Mouse (Mus musculus) adrenal gland, adult 2 months (tissue): ENCODE results near the gene Slc39a8. TPM values are rescaled to one million over a fixed set of nuclear protein-coding genes. Genes with fewer than 3 reads are reported as not detected.
A peak's percentile ranks its signal among the peaks of the same experiment; 100 is the strongest.

Experiments
- DNase-seq: peaks from one replicate; pipeline ENCODE4 v3.0.0; 2021
- long read RNA-seq: library from polyadenylated mRNA; stranded (forward); transcript quantifications from one replicate; pipeline ENCODE4 v2.0.0, GENCODE M21; 2021
- polyA plus RNA-seq: library from polyadenylated mRNA; depleted of rRNA; stranded (reverse); fragments of >200 nt; gene quantifications from 2 replicates; pipeline ENCODE4 v1.2.3, GENCODE M21; 2012; rRNA removed
- total RNA-seq, 2 experiments: library from RNA; stranded (reverse); gene quantifications; 2 replicates each; pipeline ENCODE4 v1.2.3; 2021

Slc39a8 gene
- total RNA-seq (1 to 10 TPM; 4.9 to 5.5 TPM), polyA plus RNA-seq (4.0 and 4.9 TPM in 2 replicates)
- long read RNA-seq, partial matches to known transcripts, result 0 of 4 reads
- long read RNA-seq, other reads (novel, unspliced or antisense), result 0 of 4 reads

- peak; percentile 90 for DNase-seq
These were observed at the start of gene Slc39a8 for GRCm38 (mm10) chr3:135825016-135825753. Slc39a8 (plus strand) TSS chr3:135825279.

- DNase-seq, result no peak
These were observed 40.0 kb upstream of the Slc39a8 start for GRCm38 (mm10) chr3:135785065-135785464.

DNA sequence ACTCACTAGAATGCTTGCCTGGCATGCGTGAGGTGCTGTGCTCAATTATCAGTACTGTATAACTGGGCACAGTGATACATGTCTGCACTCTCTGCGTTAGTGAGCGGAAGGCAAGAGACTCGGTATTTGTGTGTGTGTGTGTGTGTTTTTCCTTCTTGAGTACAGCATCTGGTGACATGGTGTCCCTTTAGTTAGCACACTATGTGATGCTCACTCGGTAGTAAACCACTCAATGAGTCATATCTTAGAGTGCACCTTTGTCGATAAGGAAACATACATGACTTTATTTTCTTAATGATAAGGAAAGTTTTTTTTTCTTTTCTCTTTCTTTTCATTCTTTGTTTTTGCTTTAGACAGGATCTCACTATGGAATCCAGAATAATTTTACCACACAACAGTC lies 29.0 kb upstream of the Slc39a8 start:
- DNase-seq, result no peak

- no peak for DNase-seq
These were observed 26.8 kb upstream of the Slc39a8 start for GRCm38 (mm10) chr3:135798241-135798640.

DNA sequence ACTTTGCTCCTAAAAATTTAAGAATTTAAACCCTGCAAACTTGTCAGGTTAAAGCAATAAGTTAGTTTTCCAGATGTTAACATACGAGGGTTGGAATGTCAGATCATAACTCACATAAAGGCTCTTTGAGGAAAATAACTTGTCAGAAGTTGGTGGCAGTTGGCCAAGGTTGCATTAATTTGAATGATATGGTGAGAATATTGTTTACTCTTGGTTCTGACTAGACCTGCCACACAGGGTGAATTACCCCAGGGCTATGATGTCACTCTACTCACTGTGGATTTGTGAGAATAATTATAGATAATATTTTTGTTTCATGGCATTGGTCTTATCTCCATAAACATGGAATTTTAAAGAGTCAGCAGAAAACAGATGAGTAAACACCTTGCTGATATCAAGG lies 26.4 kb upstream of the Slc39a8 start:
- DNase-seq, result no peak

DNA sequence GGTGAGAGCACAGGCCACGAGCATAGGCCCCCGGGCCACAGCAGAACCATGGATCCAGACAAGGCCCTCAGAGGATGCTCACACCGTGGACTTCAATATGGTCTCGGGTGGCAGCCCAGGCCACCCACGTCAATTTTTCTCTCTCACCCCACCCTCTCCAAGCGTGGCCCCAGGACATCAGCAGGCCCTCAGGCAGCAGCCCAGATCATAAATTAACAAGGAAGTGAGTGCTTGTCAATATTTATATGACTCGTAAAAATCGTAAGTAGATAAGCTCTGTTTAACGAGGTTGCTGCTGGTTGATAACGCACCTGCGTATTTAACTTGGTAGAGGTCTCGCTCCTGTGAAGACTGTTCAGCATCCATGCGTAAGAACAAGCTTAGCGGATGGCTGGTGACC lies 10.4 kb upstream of the Slc39a8 start:
- no peak for DNase-seq

- DNase-seq, result no peak
These were observed 8.9 kb upstream of the Slc39a8 start for GRCm38 (mm10) chr3:135815973-135816727.

DNA sequence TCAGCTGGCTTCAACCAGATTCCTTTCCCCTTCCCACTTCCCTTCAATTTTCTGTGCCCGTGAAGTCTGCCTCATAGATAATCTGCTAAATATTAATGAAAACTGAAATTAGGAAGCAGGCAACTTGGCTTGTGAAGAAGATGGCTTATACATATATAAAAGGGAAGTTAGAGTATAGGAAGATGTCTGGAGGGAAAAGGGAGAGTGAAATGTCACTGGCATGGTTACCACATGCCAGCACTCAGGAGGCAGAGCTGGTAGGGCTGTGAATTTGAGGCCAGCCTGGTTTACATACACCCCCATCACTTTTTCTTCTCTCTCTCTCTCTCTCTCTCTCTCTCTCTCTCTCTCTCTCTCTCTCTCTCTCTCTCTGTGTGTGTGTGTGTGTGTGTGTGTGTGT lies 8.0 kb upstream of the Slc39a8 start:
- DNase-seq, result no peak

DNA sequence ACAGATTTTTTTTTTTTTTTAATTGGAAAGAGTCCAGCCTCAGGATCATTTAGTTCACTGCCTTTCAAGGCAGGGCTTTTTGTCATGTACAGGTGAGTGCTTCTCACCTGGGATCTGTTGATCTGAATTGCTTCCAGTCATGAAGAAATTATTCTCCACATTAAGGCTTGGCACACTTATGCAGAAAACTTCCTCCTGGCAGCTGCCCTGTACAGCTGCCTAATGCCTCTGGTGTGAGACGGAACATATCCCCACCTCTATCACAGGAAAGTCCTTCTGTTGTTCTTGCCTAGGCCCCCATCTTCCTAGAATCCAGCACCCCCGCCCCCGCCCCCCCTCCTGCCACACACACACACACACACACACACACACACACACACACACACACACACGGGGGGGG lies 643 bp upstream of the Slc39a8 start:
- no peak for DNase-seq

DNA sequence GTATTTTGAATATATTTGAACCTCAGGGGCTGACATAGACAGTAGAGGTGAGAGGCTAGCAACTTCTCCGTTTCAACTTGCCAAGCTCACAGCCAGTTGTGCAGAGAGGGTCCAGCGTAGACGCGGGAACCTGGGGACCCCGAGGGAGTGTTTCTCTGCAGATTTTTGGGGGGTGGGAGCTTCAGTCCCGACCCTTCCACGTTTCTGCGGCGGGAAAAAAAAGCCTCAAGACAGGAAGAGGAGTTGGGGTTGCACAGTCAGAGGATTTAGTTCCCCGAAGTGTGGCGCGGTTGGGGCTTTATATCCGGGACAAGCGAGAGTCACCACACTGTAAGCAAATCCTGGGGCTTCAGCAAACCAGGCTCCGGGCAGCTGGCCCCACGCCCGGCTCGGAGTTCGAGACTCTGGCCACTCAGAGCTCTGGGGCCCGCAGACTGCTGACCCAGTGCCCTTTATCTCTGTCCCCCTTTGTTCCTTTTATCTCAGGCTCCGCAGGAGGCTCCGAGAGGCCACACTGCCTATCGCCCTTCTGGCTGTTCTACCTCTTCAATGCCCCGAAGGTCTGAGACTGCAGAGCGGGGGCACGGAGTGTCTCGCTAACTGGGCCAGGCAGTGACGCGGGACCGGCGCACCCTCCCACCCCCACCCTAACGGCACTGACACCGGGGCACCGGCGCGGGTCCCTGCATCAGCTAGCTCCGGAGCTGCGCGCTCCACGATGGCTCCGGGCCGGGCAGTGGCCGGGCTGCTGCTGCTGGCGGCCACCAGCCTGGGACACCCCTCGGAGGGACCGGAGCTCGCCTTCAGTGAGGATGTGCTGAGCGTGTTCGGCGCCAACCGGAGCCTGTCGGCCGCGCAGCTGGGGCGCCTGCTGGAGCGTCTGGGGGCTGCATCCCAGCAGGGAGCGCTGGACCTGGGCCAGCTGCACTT lies 940 bp downstream of the Slc39a8 start:
- DNase-seq, result peak; percentile 70

- DNase-seq, result no peak
These were observed 1.7 kb downstream of the Slc39a8 start for GRCm38 (mm10) chr3:135826684-135827249.

DNA sequence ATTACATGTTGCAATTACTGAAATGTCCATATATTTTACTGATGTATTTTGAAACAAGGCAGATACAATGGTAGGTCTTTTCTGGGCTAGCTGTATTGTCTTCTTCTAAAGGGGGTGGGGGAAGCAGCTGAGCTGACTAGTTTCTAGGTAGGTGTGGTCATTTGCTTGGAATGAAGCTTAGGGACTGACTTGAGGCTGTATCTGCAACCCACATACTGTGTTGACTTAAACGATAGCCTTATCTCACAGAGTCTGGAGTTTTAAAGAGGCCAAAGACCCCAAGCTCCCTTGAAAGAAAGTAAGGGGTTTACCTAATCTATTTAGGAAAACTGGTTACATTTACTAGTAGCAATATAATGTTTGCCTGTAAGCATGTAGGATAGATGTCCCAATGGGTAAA lies 2.9 kb downstream of the Slc39a8 start:
- no peak for DNase-seq

DNA sequence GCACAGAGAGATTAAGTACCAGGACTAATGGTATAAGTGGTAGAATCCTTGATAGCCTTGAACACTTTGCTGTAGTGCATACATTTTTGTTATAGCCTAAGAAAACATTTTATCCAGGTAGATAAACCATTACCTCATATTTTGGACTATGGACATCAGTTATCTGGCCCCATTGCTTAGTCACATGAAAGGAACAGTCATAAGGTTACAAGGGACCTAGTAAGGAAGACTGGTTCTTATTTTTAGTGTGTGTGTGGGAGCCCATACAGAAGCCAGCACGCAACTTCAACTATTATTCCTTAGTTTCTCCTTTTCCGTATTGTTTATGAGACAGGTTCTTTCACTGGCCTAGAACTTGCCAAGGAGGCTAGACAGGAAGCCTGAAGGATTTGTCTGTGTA lies 7.4 kb downstream of the Slc39a8 start:
- no peak for DNase-seq

GRCm38 (mm10) chr3:135832907-135833306 lies 7.8 kb downstream of the Slc39a8 start:
- DNase-seq, result no peak

- DNase-seq, result no peak
These were observed 9.9 kb downstream of the Slc39a8 start for GRCm38 (mm10) chr3:135834988-135835387.

DNA sequence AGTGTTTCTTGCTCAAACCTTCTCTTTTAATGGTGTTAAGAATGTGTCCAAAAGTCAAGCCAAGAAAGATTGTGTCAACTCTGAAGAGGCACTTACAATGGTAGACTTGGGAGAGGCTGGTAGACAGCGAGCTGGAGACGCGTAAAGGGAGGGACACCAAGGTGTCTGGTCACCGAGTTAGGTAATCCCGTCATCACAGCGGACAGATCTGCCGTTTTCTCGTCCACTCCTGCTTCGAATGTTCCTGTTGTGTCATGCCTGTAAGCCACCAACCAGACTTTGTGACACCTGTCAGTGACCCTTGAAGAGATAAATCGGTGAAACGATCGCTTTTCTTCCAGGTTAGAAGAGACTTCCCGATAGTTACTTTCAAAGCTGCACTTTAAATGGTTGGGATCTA lies 14.5 kb downstream of the Slc39a8 start:
- no peak for DNase-seq

DNA sequence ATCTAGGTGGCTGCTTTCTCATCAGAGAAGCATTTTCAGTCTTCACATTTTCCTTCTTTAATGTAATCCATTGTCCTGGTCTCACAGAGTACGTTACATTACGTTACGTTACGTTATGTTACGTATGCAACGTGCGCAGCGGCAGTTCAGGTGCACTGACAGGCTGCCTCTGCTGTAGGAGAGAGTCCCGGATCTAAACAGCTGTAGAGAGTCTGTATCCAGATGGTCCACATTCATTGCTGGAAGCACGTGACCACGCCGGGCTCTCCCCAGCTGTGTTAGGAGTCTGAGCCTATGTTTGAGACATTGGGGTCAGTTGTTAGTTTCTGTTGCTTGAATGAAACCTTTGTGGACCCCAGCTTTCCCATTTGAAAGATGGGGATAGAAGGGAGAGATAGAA lies 15.1 kb downstream of the Slc39a8 start:
- no peak for DNase-seq

- no peak for DNase-seq
These were observed 16.8 kb downstream of the Slc39a8 start for GRCm38 (mm10) chr3:135841716-135842511.

GRCm38 (mm10) chr3:135843181-135843580 lies 18.1 kb downstream of the Slc39a8 start:
- DNase-seq, result no peak

GRCm38 (mm10) chr3:135843707-135844106 lies 18.6 kb downstream of the Slc39a8 start:
- no peak for DNase-seq

- DNase-seq, result no peak
These were observed 19.8 kb downstream of the Slc39a8 start for GRCm38 (mm10) chr3:135844835-135845234.
